ENCODE assay signal across 8 mouse cellular contexts in the genomic region with DNA sequence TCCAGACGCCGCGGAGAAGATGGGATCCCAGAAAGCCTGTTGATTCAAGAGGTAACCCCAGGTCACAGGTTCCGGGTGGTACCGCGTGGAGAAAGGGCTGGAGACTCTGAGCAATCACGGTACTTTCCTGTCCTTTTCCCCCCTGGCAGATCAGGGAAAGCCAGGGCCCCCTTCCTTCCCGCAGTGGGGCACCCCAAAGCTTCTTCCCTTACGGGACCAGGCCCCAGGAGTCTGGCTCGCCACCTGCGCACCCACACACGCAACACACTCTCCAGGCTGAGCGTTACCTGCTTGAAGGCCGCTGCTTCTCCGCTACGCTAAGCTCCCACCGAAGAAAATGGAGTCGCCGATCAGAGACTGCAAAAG. TPM values are rescaled to one million over a fixed set of nuclear protein-coding genes. Genes with fewer than 3 reads are reported as not detected.
DNase-seq lines count a peak whose midpoint lies in the region; ATAC-seq and TF ChIP-seq lines count a peak whose summit lies in the region.

No protein-coding gene starts in this region.

- H3K27ac ChIP-seq in gastrocnemius, adult 2 months = peak overlapping the region; percentile 99
- peak overlapping the region; percentile 91 for H3K27ac ChIP-seq in forebrain, embryonic 10.5 days
- H3K27ac ChIP-seq in liver, embryonic 13.5 days = peak overlapping the region; percentile 95

- H3K27me3 ChIP-seq in forebrain, embryonic 10.5 days (ENCODE audit: poor library complexity, severe bottlenecking) = no peaks in the 10 kb centered on the region
- no peaks in the 10 kb centered on the region for H3K27me3 ChIP-seq in liver, embryonic 13.5 days

- peak; percentile 36 for DNase-seq in gastrocnemius, adult 2 months
- DNase-seq in gastrocnemius, adult 18-20 months (ENCODE audit: low spot score) = no peak
- no peak for DNase-seq in forebrain, embryonic 10.5 days (ENCODE audit: extremely low spot score, low spot score)
- no peak for DNase-seq in liver, embryonic 13.5 days
- no peak for DNase-seq in layer of hippocampus, adult 9-10 months (ENCODE audit: low spot score)
- no peak for DNase-seq in ovary, adult 18-20 months (ENCODE audit: low spot score)
- DNase-seq in cerebellum, adult 11 months = no peak

- H3K4me2 ChIP-seq in liver, embryonic 13.5 days = peak overlapping the region; percentile 80

- no peak; the same call in 1 of the 2 replicates for TF ChIP-seq CTCF in gastrocnemius, adult 2 months (IDR thresholded peaks at IDR 0.05)

- under 1% methylated on average over 19 of the region's 19 CpGs for WGBS in forebrain, embryonic 10.5 days
- WGBS in liver, embryonic 13.5 days (ENCODE audit: insufficient replicate concordance) = under 1% methylated on average over 19 of the region's 19 CpGs

- intact Hi-C loops in gastrocnemius, adult 2 months (cut with DNase I) = no loop called here

- peaks cover 31% of the 10 kb centered on the region for H3K36me3 ChIP-seq in forebrain, embryonic 10.5 days (replicated peaks)
- H3K36me3 ChIP-seq in liver, embryonic 13.5 days = peaks cover 8% of the 10 kb centered on the region

- peak overlapping the region; percentile 90 for H3K9ac ChIP-seq in liver, embryonic 13.5 days

- no peaks in the 10 kb centered on the region for H3K9me3 ChIP-seq in forebrain, embryonic 10.5 days
- no peaks in the 10 kb centered on the region for H3K9me3 ChIP-seq in liver, embryonic 13.5 days (replicated peaks)

- peak; percentile 10 for ATAC-seq in CD4-positive, CD25-positive, alpha-beta regulatory T cell, adult 4 months
- peak; percentile 24 for ATAC-seq in liver, embryonic 13.5 days (ENCODE audit: low read depth)

- peaks cover 36% of the 10 kb centered on the region for H3K4me1 ChIP-seq in forebrain, embryonic 10.5 days
- H3K4me1 ChIP-seq in liver, embryonic 13.5 days (replicated peaks) = peaks cover 54% of the 10 kb centered on the region

- H3K4me3 ChIP-seq in gastrocnemius, adult 2 months = peak overlapping the region; percentile 86
- H3K4me3 ChIP-seq in forebrain, embryonic 10.5 days = peak overlapping the region; percentile 91
- H3K4me3 ChIP-seq in liver, embryonic 13.5 days (replicated peaks) = peak overlapping the region; percentile 88

RNA-seq across cellular contexts. Expression of gene Sdf2, which starts 0.3 kb away (rescaled TPM):
- total RNA-seq in gastrocnemius, adult 2 months (2021) = 10 to 100 TPM; 47.3 to 48.0 TPM
- total RNA-seq in gastrocnemius, adult 18-20 months (2021) = 10 to 100 TPM; 40.8 to 44.7 TPM
- polyA plus RNA-seq in CD4-positive, CD25-positive, alpha-beta regulatory T cell, adult 4 months (2017; shearing (Covaris generic)) = 100 to 1,000 TPM in 1 of 2 experiments, 10 to 100 TPM in 1; 95.5 to 102 TPM
- polyA plus RNA-seq in forebrain, embryonic 10.5 days (2016; fragmentation: Nextera tagmentation; extraction: Ambion mirVana) = 42.9 and 43.3 TPM in 2 replicates
- polyA plus RNA-seq in liver, embryonic 13.5 days (2015; fragmentation: Nextera tagmentation; extraction: Ambion mirVana) = 29.6 and 29.8 TPM in 2 replicates

RNA-seq across cellular contexts. Expression of gene Supt6, which starts 0.5 kb away (rescaled TPM):
- total RNA-seq in gastrocnemius, adult 2 months (2021) = 10 to 100 TPM; 30.3 to 33.7 TPM
- 10 to 100 TPM; 27.8 to 32.3 TPM for total RNA-seq in gastrocnemius, adult 18-20 months (2021)
- polyA plus RNA-seq in CD4-positive, CD25-positive, alpha-beta regulatory T cell, adult 4 months (2017; shearing (Covaris generic)) = 10 to 100 TPM; 18.2 to 32.4 TPM
- polyA plus RNA-seq in forebrain, embryonic 10.5 days (2016; fragmentation: Nextera tagmentation; extraction: Ambion mirVana) = 37.1 and 39.2 TPM in 2 replicates
- 9.8 and 12.3 TPM in 2 replicates for polyA plus RNA-seq in liver, embryonic 13.5 days (2015; fragmentation: Nextera tagmentation; extraction: Ambion mirVana)

RNA-seq across cellular contexts. Expression of gene 2610507B11Rik, which starts 16.3 kb away (rescaled TPM):
- total RNA-seq in gastrocnemius, adult 2 months (2021) = 100 to 1,000 TPM; 221 to 231 TPM
- total RNA-seq in gastrocnemius, adult 18-20 months (2021) = 100 to 1,000 TPM; 200 to 204 TPM
- polyA plus RNA-seq in CD4-positive, CD25-positive, alpha-beta regulatory T cell, adult 4 months (2017; shearing (Covaris generic)) = 10 to 100 TPM; 34.2 to 48.1 TPM
- polyA plus RNA-seq in forebrain, embryonic 10.5 days (2016; fragmentation: Nextera tagmentation; extraction: Ambion mirVana) = 72.5 and 72.7 TPM in 2 replicates
- 33.6 and 42.8 TPM in 2 replicates for polyA plus RNA-seq in liver, embryonic 13.5 days (2015; fragmentation: Nextera tagmentation; extraction: Ambion mirVana)

RNA-seq across cellular contexts. Expression of gene BC030499, which starts 45.4 kb away (rescaled TPM):
- under 1 TPM; 0.75 to 0.87 TPM for total RNA-seq in gastrocnemius, adult 2 months (2021)
- under 1 TPM; 0.38 to 0.46 TPM for total RNA-seq in gastrocnemius, adult 18-20 months (2021)
- under 1 TPM in 1 of 2 experiments, not detected in 1; 0.63 TPM for polyA plus RNA-seq in CD4-positive, CD25-positive, alpha-beta regulatory T cell, adult 4 months (2017; shearing (Covaris generic))
- polyA plus RNA-seq in forebrain, embryonic 10.5 days (2016; fragmentation: Nextera tagmentation; extraction: Ambion mirVana) = 0.26 and 0.52 TPM in 2 replicates
- polyA plus RNA-seq in liver, embryonic 13.5 days (2015; fragmentation: Nextera tagmentation; extraction: Ambion mirVana) = 0.06 TPM in 1 of 2 replicates, not detected in the other

RNA-seq across cellular contexts. Expression of gene Proca1, which starts 52.1 kb away (rescaled TPM):
- total RNA-seq in gastrocnemius, adult 2 months (2021) = under 1 TPM in 1 of 2 experiments, not detected in 1; 0.81 TPM
- under 1 TPM; 0.47 to 0.57 TPM for total RNA-seq in gastrocnemius, adult 18-20 months (2021)
- 1 to 10 TPM; 2.2 to 6.0 TPM for polyA plus RNA-seq in CD4-positive, CD25-positive, alpha-beta regulatory T cell, adult 4 months (2017; shearing (Covaris generic))
- 0.91 and 1.5 TPM in 2 replicates for polyA plus RNA-seq in forebrain, embryonic 10.5 days (2016; fragmentation: Nextera tagmentation; extraction: Ambion mirVana)
- polyA plus RNA-seq in liver, embryonic 13.5 days (2015; fragmentation: Nextera tagmentation; extraction: Ambion mirVana) = 0.44 and 0.65 TPM in 2 replicates
